Mouse (Mus musculus) G1E (cell line): Measurements from ENCODE around the gene Wdr95.

Experiments used
- CTCF ChIP-seq: IDR thresholded peaks from 2 replicates; pipeline ENCODE4 v1.5.1; 2012; ENCODE audit warnings: low read depth, low read length, inconsistent platforms, mixed read lengths
- GATA1 ChIP-seq: IDR thresholded peaks from 2 replicates; pipeline ENCODE4 v1.6.1; 2012; ENCODE audit warnings: borderline replicate concordance, low read length, inconsistent platforms, mixed read lengths
- GATA2 ChIP-seq: IDR thresholded peaks from 2 replicates; pipeline ENCODE4 v1.6.1; 2012; ENCODE audit warnings: low read depth, low read length, inconsistent platforms, borderline replicate concordance
- POLR2AphosphoS5 ChIP-seq: IDR thresholded peaks from 2 replicates; pipeline ENCODE4 v1.6.1; 2012; ENCODE audit warnings: low read depth, low read length, inconsistent platforms; ENCODE audit not compliant: insufficient replicate concordance
- TAL1 ChIP-seq: conservative IDR thresholded peaks from 2 replicates; pipeline ENCODE4 v1.6.1; 2012; ENCODE audit warnings: low read depth, low read length, inconsistent platforms, mixed read lengths

- no peak for TF ChIP-seq CTCF
- no peak for TF ChIP-seq TAL1
- no peak for TF ChIP-seq GATA1
- no peak for TF ChIP-seq POLR2AphosphoS5
- TF ChIP-seq GATA2, result no peak
Observed at GRCm38 (mm10) chr5:149508094-149509029, 20.1 kb upstream of the Wdr95 start.
